Mouse (Mus musculus) MEL (cell line): ENCODE data around the gene Rheb. TPM values are rescaled to one million over a fixed set of nuclear protein-coding genes. Genes with fewer than 3 reads are reported as not detected.
A peak's percentile ranks its signal among the peaks of the same experiment; 100 is the strongest.

Source experiments
- DNase-seq: peaks from one replicate; pipeline ENCODE4 v3.0.0; 2011; ENCODE audit warnings: low read depth, low spot score
- H3K27ac ChIP-seq: 2 replicates; pipeline ENCODE4 v1.5.1; 2012; ENCODE audit warnings: low read depth, mild to moderate bottlenecking, control low read depth, low read length, moderate library complexity; ENCODE audit not compliant: control insufficient read depth
- H3K27me3 ChIP-seq, 2 experiments: fragments of 150-350 bp in 1 of 2; sonication (generic) in 1 of 2; 2 replicates each; pipeline ENCODE4 v1.6.1; 2012; ENCODE audit warnings: low read length in 2 of 2, mild to moderate bottlenecking in 2 of 2, improper control_type of control experiment in 1 of 2, moderate library complexity in 1 of 2; ENCODE audit not compliant: insufficient read depth in 2 of 2, control insufficient read depth in 1 of 2
- H3K36me3 ChIP-seq, 2 experiments: 2 replicates each; pipeline ENCODE4 v1.6.1; 2012 to 2014; ENCODE audit warnings: low read length in 2 of 2, improper control_type of control experiment in 1 of 2, inconsistent platforms in 1 of 2, mild to moderate bottlenecking in 1 of 2; ENCODE audit not compliant: insufficient read depth in 2 of 2, control insufficient read depth in 1 of 2
- H3K4me1 ChIP-seq, 2 experiments: fragments of 150-350 bp in 1 of 2; sonication (generic) in 1 of 2; 2 replicates each; pipeline ENCODE4 v1.6.1; 2012; ENCODE audit warnings: low read length in 2 of 2, improper control_type of control experiment in 1 of 2, mild to moderate bottlenecking in 1 of 2; ENCODE audit not compliant: insufficient read depth in 2 of 2, control insufficient read depth in 1 of 2
- H3K4me3 ChIP-seq, 2 experiments: fragments of 150-350 bp in 1 of 2; sonication (generic) in 1 of 2; 2 replicates each; pipeline ENCODE4 v1.5.1; 2012; ENCODE audit warnings: low read depth in 2 of 2, low read length in 2 of 2, mild to moderate bottlenecking in 2 of 2, moderate library complexity in 2 of 2, control low read depth in 1 of 2, improper control_type of control experiment in 1 of 2; ENCODE audit not compliant: control insufficient read depth in 1 of 2, insufficient read depth in 1 of 2
- H3K79me2 ChIP-seq: 2 replicates; pipeline ENCODE4 v1.6.1; 2012; ENCODE audit warnings: mild to moderate bottlenecking, low read length, moderate library complexity; ENCODE audit not compliant: control insufficient read depth, poor library complexity, insufficient read depth
- H3K9ac ChIP-seq: 2 replicates; pipeline ENCODE4 v1.6.1; 2012; ENCODE audit warnings: low read depth, mild to moderate bottlenecking, control low read depth, low read length, moderate library complexity; ENCODE audit not compliant: control insufficient read depth, poor library complexity, severe bottlenecking
- H3K9me3 ChIP-seq: fragments of 150-350 bp; sonication (generic); replicated peaks from 2 replicates; pipeline ENCODE4 v1.6.1; 2012; ENCODE audit warnings: mild to moderate bottlenecking, low read length, improper control_type of control experiment, moderate library complexity; ENCODE audit not compliant: insufficient read depth
- BHLHE40 ChIP-seq: IDR thresholded peaks from 2 replicates; pipeline ENCODE4 v1.6.1; 2012; ENCODE audit warnings: low read depth, mild to moderate bottlenecking, inconsistent platforms, low read length, improper control_type of control experiment, borderline replicate concordance
- CHD2 ChIP-seq: IDR thresholded peaks from 2 replicates; pipeline ENCODE4 v1.6.1; 2011; ENCODE audit warnings: low read length, improper control_type of control experiment
- CTCF ChIP-seq, 3 experiments: IDR thresholded peaks in 2 of 3; conservative IDR thresholded peaks in 1 of 3; 2 replicates each; pipeline ENCODE4 v1.5.1; 2011 to 2012; ENCODE audit warnings: low read length in 3 of 3, low read depth in 2 of 3, mild to moderate bottlenecking in 2 of 3, improper control_type of control experiment in 1 of 3, inconsistent platforms in 1 of 3, mixed read lengths in 1 of 3, moderate library complexity in 1 of 3; ENCODE audit not compliant: control insufficient read depth in 1 of 3, insufficient read depth in 1 of 3, poor library complexity in 1 of 3, severe bottlenecking in 1 of 3
- E2F4 ChIP-seq: IDR thresholded peaks from 2 replicates; pipeline ENCODE4 v1.6.1; 2011; ENCODE audit warnings: low read depth, low read length, improper control_type of control experiment, borderline replicate concordance
- ELF1 ChIP-seq: IDR thresholded peaks from 2 replicates; pipeline ENCODE4 v1.6.1; 2014; ENCODE audit warnings: low read depth, mild to moderate bottlenecking, inconsistent platforms, low read length, improper control_type of control experiment, moderate library complexity
- EP300 ChIP-seq, 2 experiments: IDR thresholded peaks; 2 replicates each; pipeline ENCODE4 v1.6.1; 2011; ENCODE audit warnings: improper control_type of control experiment in 2 of 2, low read length in 2 of 2, low read depth in 1 of 2, mild to moderate bottlenecking in 1 of 2
- GABPA ChIP-seq: IDR thresholded peaks from 2 replicates; pipeline ENCODE4 v1.6.1; 2012; ENCODE audit warnings: low read depth, mild to moderate bottlenecking, inconsistent platforms, low read length, improper control_type of control experiment, moderate library complexity
- GATA1 ChIP-seq: IDR thresholded peaks from 2 replicates; pipeline ENCODE4 v1.6.1; 2011; ENCODE audit warnings: low read depth, low read length, improper control_type of control experiment
- HCFC1 ChIP-seq: IDR thresholded peaks from 2 replicates; pipeline ENCODE4 v1.6.1; 2012; ENCODE audit warnings: low read depth, mild to moderate bottlenecking, inconsistent platforms, low read length, improper control_type of control experiment, moderate library complexity
- JUND ChIP-seq: IDR thresholded peaks from 2 replicates; pipeline ENCODE4 v1.6.1; 2011; ENCODE audit warnings: low read depth, mild to moderate bottlenecking, improper control_type of control experiment, low read length
- KAT2A ChIP-seq: conservative IDR thresholded peaks from 2 replicates; pipeline ENCODE4 v1.6.1; 2012; ENCODE audit warnings: low read depth, low read length, improper control_type of control experiment, inconsistent platforms
- MAZ ChIP-seq: IDR thresholded peaks from 2 replicates; pipeline ENCODE4 v1.6.1; 2012; ENCODE audit warnings: low read depth, mild to moderate bottlenecking, inconsistent platforms, low read length, improper control_type of control experiment
- MEF2A ChIP-seq: IDR thresholded peaks from 2 replicates; pipeline ENCODE4 v1.6.1; 2014; ENCODE audit warnings: low read depth, mild to moderate bottlenecking, inconsistent platforms, low read length, improper control_type of control experiment; ENCODE audit not compliant: poor library complexity, insufficient replicate concordance, severe bottlenecking; ENCODE audit errors: extremely low read depth
- MXI1 ChIP-seq: IDR thresholded peaks from 2 replicates; pipeline ENCODE4 v1.6.1; 2011; ENCODE audit warnings: mild to moderate bottlenecking, low read depth, low read length, improper control_type of control experiment
- MYC ChIP-seq: IDR thresholded peaks from 2 replicates; pipeline ENCODE4 v1.6.1; 2011; ENCODE audit warnings: low read depth, mild to moderate bottlenecking, low read length, improper control_type of control experiment, moderate library complexity
- NELFE ChIP-seq: IDR thresholded peaks from 2 replicates; pipeline ENCODE4 v1.6.1; 2011; ENCODE audit warnings: low read depth, low read length, improper control_type of control experiment
- NRF1 ChIP-seq: IDR thresholded peaks from 2 replicates; pipeline ENCODE4 v1.6.1; 2014; ENCODE audit warnings: low read depth, mild to moderate bottlenecking, inconsistent platforms, low read length, improper control_type of control experiment, moderate library complexity; ENCODE audit not compliant: poor library complexity, insufficient read depth, severe bottlenecking
- POLR2A ChIP-seq, 2 experiments: IDR thresholded peaks; 2 replicates each; pipeline ENCODE4 v1.6.1; 2011 to 2012; ENCODE audit warnings: low read length in 2 of 2, mild to moderate bottlenecking in 2 of 2, control low read depth in 1 of 2, improper control_type of control experiment in 1 of 2, low read depth in 1 of 2, moderate library complexity in 1 of 2; ENCODE audit not compliant: control insufficient read depth in 1 of 2, insufficient read depth in 1 of 2, poor library complexity in 1 of 2
- POLR2AphosphoS2 ChIP-seq: IDR thresholded peaks from 2 replicates; pipeline ENCODE4 v1.6.1; 2011; ENCODE audit warnings: low read length, improper control_type of control experiment
- POLR2AphosphoS5 ChIP-seq: IDR thresholded peaks from 2 replicates; pipeline ENCODE4 v1.6.1; 2012; ENCODE audit warnings: low read depth, borderline replicate concordance, mild to moderate bottlenecking, inconsistent platforms, low read length, moderate library complexity, mixed read lengths
- RCOR1 ChIP-seq: IDR thresholded peaks from 2 replicates; pipeline ENCODE4 v1.6.1; 2012; ENCODE audit warnings: low read depth, mild to moderate bottlenecking, inconsistent platforms, low read length, improper control_type of control experiment
- SIN3A ChIP-seq: IDR thresholded peaks from 2 replicates; pipeline ENCODE4 v1.6.1; 2012; ENCODE audit warnings: low read length, improper control_type of control experiment, inconsistent platforms
- SMC3 ChIP-seq: IDR thresholded peaks from 2 replicates; pipeline ENCODE4 v1.6.1; 2011; ENCODE audit warnings: low read depth, low read length, improper control_type of control experiment
- TAL1 ChIP-seq: IDR thresholded peaks from 2 replicates; pipeline ENCODE4 v1.6.1; 2012; ENCODE audit warnings: mild to moderate bottlenecking, inconsistent platforms, low read length, moderate library complexity, mixed read lengths
- TBP ChIP-seq: IDR thresholded peaks from 2 replicates; pipeline ENCODE4 v1.8.0; 2011; ENCODE audit warnings: low read depth, low read length, improper control_type of control experiment
- USF1 ChIP-seq: IDR thresholded peaks from 2 replicates; pipeline ENCODE4 v1.6.1; 2014; ENCODE audit warnings: low read depth, mild to moderate bottlenecking, inconsistent platforms, low read length, improper control_type of control experiment, moderate library complexity
- ZC3H11A ChIP-seq: IDR thresholded peaks from 2 replicates; pipeline ENCODE4 v1.6.1; 2012; ENCODE audit warnings: low read depth, mild to moderate bottlenecking, inconsistent platforms, low read length, improper control_type of control experiment
- ZKSCAN1 ChIP-seq: IDR thresholded peaks from 2 replicates; pipeline ENCODE4 v1.6.1; 2012; ENCODE audit warnings: low read depth, mild to moderate bottlenecking, inconsistent platforms, low read length, improper control_type of control experiment, moderate library complexity
- ZMIZ1 ChIP-seq: IDR thresholded peaks from 2 replicates; pipeline ENCODE4 v1.6.1; 2012; ENCODE audit warnings: low read depth, mild to moderate bottlenecking, inconsistent platforms, low read length, improper control_type of control experiment, moderate library complexity
- polyA plus RNA-seq, 2 experiments: library from polyadenylated mRNA; stranded (reverse) in 1 of 2; unstranded in 1 of 2; fragments of >175 nt in 1 of 2; fragments of >200 nt in 1 of 2; gene quantifications; 2 replicates each; pipeline versions ENCODE4 v1.2.1 to v1.2.4; 2012; ENCODE audit warnings: low replicate concordance in 2 of 2, low read depth in 1 of 2; ENCODE audit not compliant: insufficient read length in 2 of 2, insufficient read depth in 1 of 2, missing spikeins in 1 of 2
- total RNA-seq: library from RNA; depleted of rRNA; stranded (reverse); fragments of 300-350 nt; gene quantifications from 2 replicates; pipeline ENCODE4 v1.2.3, GENCODE M21; 2012

Gene Rheb
- total and polyA plus RNA-seq, 3 experiments, result 61.3 to 731 (median 114) TPM

- Histone ChIP-seq H3K9me3 (no peaks in the 10 kb centered on the region), H3K27ac (no peak overlapping the region), H3K36me3 (peaks cover 0 to 2% of the 10 kb centered on the region in 2 experiments; a peak in 1 of 4 replicates), H3K4me1 (no peaks in the 10 kb centered on the region), H3K27me3 (no peaks in the 10 kb centered on the region), H3K79me2 (no peaks in the 10 kb centered on the region), H3K9ac (no peak overlapping the region), H3K4me3 (no peak overlapping the region)
- DNase-seq, result no peak
- TF ChIP-seq HCFC1, result no peak
- no peak for TF ChIP-seq MEF2A
- no peak for TF ChIP-seq NELFE
- TF ChIP-seq CTCF (IDR thresholded peaks at IDR 0.05 in 2 of 3, conservative IDR thresholded peaks at IDR 0.05 in 1 of 3; ENCODE audit: control insufficient read depth in 1 of 3, insufficient read depth in 1 of 3, low read depth in 2 of 3, low read length in 3 of 3, poor library complexity in 1 of 3, severe bottlenecking in 1 of 3), result no peak
- TF ChIP-seq MXI1, result no peak
- TF ChIP-seq SMC3, result no peak
- TF ChIP-seq ZC3H11A, result no peak
- TF ChIP-seq E2F4, result no peak
- no peak for TF ChIP-seq TAL1
- no peak for TF ChIP-seq NRF1
- TF ChIP-seq KAT2A, result no peak
- TF ChIP-seq EP300 (IDR thresholded peaks at IDR 0.05; ENCODE audit: low read depth in 1 of 2, low read length in 2 of 2), result no peak
- no peak for TF ChIP-seq TBP
- TF ChIP-seq USF1, result no peak
- TF ChIP-seq ELF1, result no peak
- TF ChIP-seq MYC, result no peak
Observed at GRCm38 (mm10) chr5:24877836-24878624, 35.6 kb upstream of the Rheb start.

GRCm38 (mm10) chr5:24876653-24877052, 34.2 kb upstream of the Rheb start:
- peaks cover 0 to 9% of the 10 kb centered on the region in 2 experiments; a peak in 2 of 4 replicates for H3K36me3 ChIP-seq
- H3K9me3 ChIP-seq, result no peaks in the 10 kb centered on the region
- H3K27me3 ChIP-seq, result no peaks in the 10 kb centered on the region
- DNase-seq, result peak; percentile 72
- H3K79me2 ChIP-seq, result no peaks in the 10 kb centered on the region
- no peak overlapping the region for H3K27ac ChIP-seq
- peaks cover 0 to 4% of the 10 kb centered on the region in 2 experiments; a peak in 1 of 4 replicates for H3K4me1 ChIP-seq
- H3K9ac ChIP-seq, result no peak overlapping the region
- H3K4me3 ChIP-seq, result no peak overlapping the region
- TF ChIP-seq POLR2A (IDR thresholded peaks at IDR 0.05; ENCODE audit: control insufficient read depth in 1 of 2, insufficient read depth in 1 of 2, low read depth in 1 of 2, low read length in 2 of 2, poor library complexity in 1 of 2) (no peak), GATA1 (peak; percentile 68), SIN3A (peak; percentile 50; the same call in 1 of the 2 replicates), ZMIZ1 (no peak), ELF1 (no peak), JUND (no peak), RCOR1 (no peak), MYC (peak; percentile 63; the same call in 1 of the 2 replicates), CHD2 (no peak), GABPA (no peak), CTCF (IDR thresholded peaks at IDR 0.05 in 2 of 3, conservative IDR thresholded peaks at IDR 0.05 in 1 of 3; ENCODE audit: control insufficient read depth in 1 of 3, insufficient read depth in 1 of 3, low read depth in 2 of 3, low read length in 3 of 3, poor library complexity in 1 of 3, severe bottlenecking in 1 of 3) (no peak), POLR2AphosphoS2 (no peak), POLR2AphosphoS5 (no peak), NRF1 (no peak), ZC3H11A (no peak), TAL1 (peak; percentile 60), SMC3 (no peak), MXI1 (no peak; the same call in 1 of the 2 replicates), MAZ (no peak), ZKSCAN1 (no peak), BHLHE40 (peak; percentile 42; the same call in 1 of the 2 replicates), MEF2A (no peak)
